Mouse (Mus musculus): ENCODE measurements around the gene Gm20517.

GRCm38 (mm10) chr17:47597838-47598579, 13.4 kb upstream of the Gm20517 start:
- no peak for TF ChIP-seq CTCF (IDR thresholded peaks at IDR 0.05; ENCODE audit: control insufficient read depth, insufficient read depth, insufficient read length)
- no peak for TF ChIP-seq CEBPB (IDR thresholded peaks at IDR 0.05; ENCODE audit: low read depth)

All from C2C12 (cell line).